In genomic region chrX:99285611-99286010, GRCm38 (mm10) we compare ENCODE assay signal across 8 mouse cellular contexts.
DNase-seq lines count a peak whose midpoint lies in the region; TF ChIP-seq lines count a peak whose summit lies in the region.

No protein-coding gene starts in this region.

- intact Hi-C loops in gastrocnemius, adult 2 months (cut with DNase I), result no loop called here
- intact Hi-C loops in left cerebral cortex, adult 2 months (cut with DNase I), result loop anchor here (2.0 to 5.0 kb wide), 2 partner anchors 77 to 145 kb away; no protein-coding TSS in a partner anchor
- intact Hi-C loops in left cerebral cortex, postnatal 14 days (cut with DNase I), result no loop called here

- H3K4me3 ChIP-seq in gastrocnemius, adult 2 months, result no peak overlapping the region
- no peak overlapping the region for H3K4me3 ChIP-seq in left cerebral cortex, adult 2 months

- no peak for TF ChIP-seq CTCF in gastrocnemius, adult 2 months (IDR thresholded peaks at IDR 0.05)
- TF ChIP-seq CTCF in left cerebral cortex, adult 2 months (IDR thresholded peaks at IDR 0.05), result no peak

- H3K27ac ChIP-seq in gastrocnemius, adult 2 months, result no peak overlapping the region
- no peak overlapping the region for H3K27ac ChIP-seq in left cerebral cortex, adult 2 months

- DNase-seq in 3T3-L1 (ENCODE audit: low read depth, low spot score), result peak; percentile 73
- peak; percentile 58 for DNase-seq in R1 (ENCODE audit: low read depth, low spot score)
- DNase-seq in gastrocnemius, adult 2 months, result peak; percentile 45
- DNase-seq in hindlimb bud, embryonic 11.5 days (ENCODE audit: extremely low spot score, low read depth, low spot score), result peak; percentile 16
- peak; percentile 71 for DNase-seq in mesoderm, embryonic 11.5 days (ENCODE audit: low read depth, low spot score)
- no peak for DNase-seq in spleen, postnatal 14 days (ENCODE audit: low spot score in 2 of 2)
- no peak for DNase-seq in left cerebral cortex, adult 2 months (ENCODE audit: extremely low spot score in 1 of 2, low spot score in 2 of 2)
- no peak for DNase-seq in left cerebral cortex, postnatal 14 days (ENCODE audit: low spot score in 2 of 2)

Comparison
In these comparisons a context has a peak if more than half of its experiments do, and no peak if none do; other contexts are left out.
1. DNase-seq: peak in 3T3-L1 (single experiment), R1 (single experiment), gastrocnemius, adult 2 months (single experiment), hindlimb bud, embryonic 11.5 days (single experiment) and mesoderm, embryonic 11.5 days (single experiment); none in spleen, postnatal 14 days (0 of 2), left cerebral cortex, adult 2 months (0 of 2) and left cerebral cortex, postnatal 14 days (0 of 2).